Mouse (Mus musculus): ENCODE results near the gene Sesn2.
"Not testable (repeated sequence)": the region's sequence is repeated elsewhere in the genome, so short reads cannot be mapped to it uniquely, and the experiment has no call there.

Gene Sesn2

DNA sequence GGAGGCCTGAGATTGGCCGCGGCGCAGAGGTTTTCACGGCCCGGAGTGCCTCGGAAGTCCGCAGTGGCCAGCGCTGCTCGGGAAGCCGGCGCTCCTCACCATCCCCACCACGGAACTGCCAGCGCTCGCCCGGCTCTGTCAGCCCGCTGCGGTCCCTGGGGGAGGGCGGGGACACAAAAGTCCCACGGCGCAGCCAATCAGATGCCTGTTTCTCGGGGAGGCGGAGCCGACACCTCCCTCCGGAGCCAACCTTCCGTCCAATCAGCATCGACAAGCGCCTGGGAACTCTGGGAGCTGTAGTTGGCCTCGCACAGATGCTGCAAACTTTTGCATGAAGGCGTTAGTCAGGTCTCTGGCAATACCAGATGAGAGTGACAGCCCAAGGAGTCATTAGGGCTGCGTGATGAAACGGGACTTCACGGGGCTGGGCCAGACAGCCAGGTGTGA, at the start of gene Sesn2:
Sesn2 (minus strand) TSS at position 150 of the 447 bp plus-strand sequence.
- DNase-seq, result peak; percentile 97

DNA sequence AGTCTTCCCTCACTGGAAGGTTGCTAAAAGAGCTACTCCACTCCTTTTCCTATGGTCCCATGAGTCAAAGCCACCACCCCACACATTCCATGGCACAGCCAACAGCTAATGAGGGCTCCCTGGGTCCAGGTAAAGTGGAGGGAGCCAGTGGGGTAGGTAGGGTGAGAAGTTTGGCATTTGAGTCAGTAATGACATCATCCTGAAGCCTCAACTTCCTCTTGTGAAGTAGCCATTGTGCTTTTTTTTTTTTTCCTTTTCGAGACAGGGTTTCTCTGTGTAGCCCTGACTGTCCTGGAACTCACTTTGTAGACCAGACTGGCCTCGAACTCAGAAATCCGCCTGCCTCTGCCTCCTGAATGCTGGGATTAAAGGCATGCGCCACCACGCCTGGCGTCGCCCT, 45.2 kb upstream of the Sesn2 start:
- not testable (repeated sequence) for DNase-seq

DNA sequence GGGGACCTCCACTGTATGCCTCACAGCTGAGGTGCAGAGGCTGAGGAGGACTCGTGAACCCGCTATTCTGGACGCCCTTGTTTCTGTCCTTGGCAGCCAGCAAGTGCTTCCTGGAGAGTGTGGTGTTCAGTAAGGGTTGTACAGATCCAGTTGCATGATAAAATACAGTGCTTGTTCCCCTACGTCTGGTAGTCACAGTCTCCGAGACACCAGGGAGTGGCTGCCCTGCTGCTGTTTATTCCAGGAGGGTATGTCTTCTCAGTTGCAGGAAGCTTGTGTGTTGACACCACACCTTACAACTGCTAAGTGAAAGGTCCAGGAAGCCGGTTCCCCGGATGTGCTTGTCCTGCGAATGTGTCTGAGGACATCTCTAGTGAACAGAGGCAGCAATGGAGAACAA, 44.4 kb upstream of the Sesn2 start:
- DNase-seq, result no peak

DNA sequence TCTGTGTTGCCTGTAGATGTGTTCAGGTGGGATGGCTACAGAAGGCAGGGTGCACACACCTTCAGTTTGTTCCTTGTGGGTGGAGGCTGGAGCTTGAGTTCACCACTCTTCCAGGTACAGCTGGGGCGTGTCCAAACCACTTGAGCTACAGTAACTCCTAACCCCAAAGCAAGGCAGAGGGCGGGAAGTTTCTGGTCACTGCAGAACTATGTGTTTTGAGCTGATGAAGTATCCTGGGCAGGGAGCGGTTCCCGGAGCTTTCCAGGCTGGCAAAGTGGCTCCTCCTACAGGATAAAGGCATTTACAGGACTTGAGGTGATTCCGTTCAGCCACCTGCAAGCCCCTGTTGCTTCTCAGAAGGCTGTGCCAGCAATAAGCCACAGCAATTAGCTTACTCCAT, 43.9 kb upstream of the Sesn2 start:
- DNase-seq, result no peak

DNA sequence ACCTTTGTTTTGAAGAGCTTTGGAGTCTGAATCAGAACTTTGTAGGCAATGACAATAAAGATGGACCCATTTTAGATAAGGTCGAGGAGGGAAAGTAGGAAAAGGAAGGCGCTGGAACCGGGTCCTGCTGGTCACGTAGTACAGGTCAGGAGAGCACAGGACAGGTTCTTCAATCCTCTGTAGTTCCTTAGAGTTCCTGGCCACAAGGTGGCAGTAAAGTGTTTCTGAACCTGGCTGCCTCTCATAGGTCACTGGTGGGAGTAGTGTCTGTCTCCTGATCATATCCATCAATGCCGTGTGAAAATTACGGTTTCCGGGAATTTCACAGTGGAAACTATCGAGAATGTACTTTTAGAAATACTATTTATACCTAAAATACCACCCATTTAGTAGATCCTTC, 35.5 kb upstream of the Sesn2 start:
- peak; percentile 62 for DNase-seq

DNA sequence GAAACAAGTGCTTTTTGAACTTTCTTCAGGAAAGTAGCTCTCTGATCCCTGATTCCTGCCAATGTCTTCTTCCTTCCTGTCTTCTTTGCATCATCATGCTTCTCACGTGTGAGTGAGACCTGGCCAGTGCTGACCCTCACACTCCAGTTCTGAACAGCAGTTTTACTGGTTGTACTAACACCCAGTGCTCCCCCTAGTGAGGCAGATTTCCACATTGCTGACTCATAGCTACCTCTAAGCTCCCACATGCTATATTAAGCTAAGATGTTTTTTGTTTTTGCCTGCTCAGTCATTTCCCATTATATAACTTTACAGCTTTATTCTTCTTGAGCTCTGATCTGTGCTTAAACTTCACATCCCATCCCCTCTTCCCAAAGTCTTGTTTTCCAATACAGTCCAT, 32.4 kb upstream of the Sesn2 start:
- DNase-seq, result no peak

DNA sequence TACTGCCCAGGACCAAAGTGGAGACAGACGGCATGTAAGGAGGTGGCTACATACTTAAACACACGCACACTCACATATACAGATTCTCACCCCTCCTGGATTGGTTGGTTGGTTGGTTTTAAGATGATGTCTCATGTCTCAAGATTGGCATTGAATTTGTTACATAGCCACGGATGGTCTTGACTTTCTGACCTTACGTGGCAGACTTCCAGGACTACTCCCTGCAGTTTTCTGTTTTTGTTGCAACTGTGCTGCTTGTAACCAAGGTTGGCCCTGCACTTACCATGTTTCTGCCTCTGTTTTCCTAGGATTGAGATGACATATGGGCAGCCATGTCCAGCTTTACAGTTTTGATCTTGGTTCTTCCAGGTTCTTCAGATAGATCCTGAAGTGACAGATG, 31.1 kb upstream of the Sesn2 start:
- no peak for DNase-seq

DNA sequence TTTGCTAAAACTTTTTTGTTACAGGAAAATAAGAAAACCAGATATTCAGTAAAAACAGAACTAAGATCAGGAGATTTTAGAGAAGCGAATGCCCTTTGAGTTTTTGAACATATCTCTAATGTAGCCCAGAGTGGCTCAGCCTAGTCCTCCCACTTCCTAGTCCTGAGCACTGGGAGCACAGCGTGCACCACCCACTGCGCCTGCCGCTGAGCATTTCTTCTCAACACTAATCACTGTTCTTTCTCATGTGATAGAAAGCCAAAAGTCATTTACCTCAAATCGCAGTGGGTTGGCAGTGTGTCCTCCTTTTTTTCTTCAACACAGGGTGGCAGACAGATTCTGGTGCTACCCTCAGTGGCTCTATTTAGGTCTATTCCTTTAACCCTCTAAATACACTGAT, 29.2 kb upstream of the Sesn2 start:
- DNase-seq, result no peak

DNA sequence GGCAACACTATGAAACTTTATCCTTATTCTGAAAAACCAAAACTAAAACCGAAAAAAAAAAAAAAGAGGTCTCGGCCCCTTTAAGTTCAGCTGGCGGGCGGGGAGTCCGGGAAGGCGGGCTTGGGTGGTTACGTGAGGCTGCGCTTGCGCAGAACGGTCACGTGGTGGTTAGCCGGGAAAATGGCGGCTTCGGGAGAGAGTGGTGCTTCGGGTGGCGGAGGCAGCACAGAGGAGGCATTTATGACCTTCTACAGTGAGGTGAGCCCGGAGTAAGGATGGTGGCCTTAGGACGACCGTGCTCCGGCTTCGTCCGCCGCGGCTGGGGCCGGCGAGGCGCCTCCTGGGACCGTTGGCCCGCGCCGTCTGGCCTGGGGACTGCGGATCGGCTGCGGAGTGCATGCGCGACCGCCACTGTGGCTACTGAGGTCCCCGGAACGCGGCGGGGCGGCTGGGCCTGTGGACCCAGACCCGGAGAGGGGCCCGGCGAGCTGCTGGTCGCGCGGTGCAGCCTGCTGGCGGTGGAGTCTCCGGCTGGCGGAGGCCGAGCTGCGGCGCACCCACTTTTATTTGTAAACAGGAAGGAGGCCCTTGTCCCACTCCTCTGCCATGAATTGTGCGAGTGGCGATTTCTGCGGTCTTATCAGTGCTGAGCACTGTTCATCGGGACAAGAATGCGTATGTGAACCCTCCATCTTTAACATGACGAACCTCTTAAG, 25.3 kb upstream of the Sesn2 start, which contains the start of gene Dnajc8:
Dnajc8 (plus strand) TSS at position 145 of the 716 bp plus-strand sequence.
- peak; percentile 95 for DNase-seq

DNA sequence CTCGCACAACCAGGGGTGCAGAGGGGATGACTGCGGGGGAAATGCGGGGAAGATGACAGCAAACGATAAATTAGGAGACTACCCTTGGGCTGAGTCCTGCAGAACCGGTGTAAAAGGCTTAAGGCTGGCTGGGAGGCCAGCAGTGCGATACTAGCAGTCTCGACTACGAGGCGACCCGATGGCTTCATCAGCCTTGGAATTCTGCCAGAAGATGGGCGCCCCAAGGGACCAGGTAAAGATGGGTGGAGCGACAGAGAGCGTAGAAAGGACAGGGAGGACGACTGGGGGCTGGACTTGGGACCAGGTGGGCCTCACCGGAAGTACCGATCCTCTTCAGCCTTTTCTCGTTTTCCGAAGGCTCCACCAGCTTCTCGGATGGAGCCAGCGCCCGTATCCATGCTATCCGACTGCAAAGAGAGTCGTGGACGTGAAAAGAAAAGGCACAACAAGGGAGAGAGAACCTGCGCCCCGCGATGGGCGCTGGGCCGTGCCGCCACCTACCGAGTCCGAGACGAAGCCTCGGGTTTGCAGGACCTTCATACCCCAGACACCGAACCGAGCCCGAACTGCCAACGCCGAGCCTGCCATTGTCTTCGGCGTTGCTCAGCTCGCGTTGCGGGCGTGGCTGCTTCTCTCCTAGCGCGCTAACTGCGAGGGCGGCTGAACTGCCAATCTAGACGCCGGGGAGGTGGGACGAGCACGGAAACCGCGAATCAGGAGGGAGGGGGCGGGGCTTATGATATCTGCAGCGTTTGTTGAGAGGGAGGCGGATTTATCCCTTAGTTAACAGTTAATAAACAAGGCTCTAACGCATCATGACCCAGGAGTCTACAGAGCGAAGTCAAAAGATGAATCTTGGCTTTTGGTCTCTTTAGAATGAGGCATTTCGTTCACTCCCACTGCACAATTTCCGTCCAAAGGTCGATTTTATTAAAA, 22.9 kb upstream of the Sesn2 start, which contains the start of gene Atpif1:
Atpif1 (minus strand) TSS at position 679 of the 936 bp plus-strand sequence.
- peak; percentile 87 for DNase-seq

DNA sequence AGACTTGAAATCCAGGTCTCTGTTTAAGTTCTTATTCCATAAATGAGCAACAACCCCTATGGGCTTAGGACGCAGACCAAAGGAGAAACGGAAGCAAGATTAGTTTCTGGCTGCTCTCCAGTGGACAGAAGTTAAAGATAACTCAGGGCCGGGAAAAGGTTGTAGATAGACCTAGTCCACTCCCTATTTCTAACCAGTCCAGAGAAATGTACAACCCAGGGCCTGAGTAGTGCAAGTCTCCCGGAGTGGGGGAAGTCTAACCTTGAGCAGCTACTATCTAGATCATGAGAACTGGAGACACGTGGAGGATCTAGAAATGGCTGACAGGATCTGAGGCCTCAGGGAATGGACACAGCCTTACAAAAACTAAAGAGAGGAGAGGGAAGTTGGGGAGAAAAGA, 22.2 kb upstream of the Sesn2 start:
- no peak for DNase-seq

DNA sequence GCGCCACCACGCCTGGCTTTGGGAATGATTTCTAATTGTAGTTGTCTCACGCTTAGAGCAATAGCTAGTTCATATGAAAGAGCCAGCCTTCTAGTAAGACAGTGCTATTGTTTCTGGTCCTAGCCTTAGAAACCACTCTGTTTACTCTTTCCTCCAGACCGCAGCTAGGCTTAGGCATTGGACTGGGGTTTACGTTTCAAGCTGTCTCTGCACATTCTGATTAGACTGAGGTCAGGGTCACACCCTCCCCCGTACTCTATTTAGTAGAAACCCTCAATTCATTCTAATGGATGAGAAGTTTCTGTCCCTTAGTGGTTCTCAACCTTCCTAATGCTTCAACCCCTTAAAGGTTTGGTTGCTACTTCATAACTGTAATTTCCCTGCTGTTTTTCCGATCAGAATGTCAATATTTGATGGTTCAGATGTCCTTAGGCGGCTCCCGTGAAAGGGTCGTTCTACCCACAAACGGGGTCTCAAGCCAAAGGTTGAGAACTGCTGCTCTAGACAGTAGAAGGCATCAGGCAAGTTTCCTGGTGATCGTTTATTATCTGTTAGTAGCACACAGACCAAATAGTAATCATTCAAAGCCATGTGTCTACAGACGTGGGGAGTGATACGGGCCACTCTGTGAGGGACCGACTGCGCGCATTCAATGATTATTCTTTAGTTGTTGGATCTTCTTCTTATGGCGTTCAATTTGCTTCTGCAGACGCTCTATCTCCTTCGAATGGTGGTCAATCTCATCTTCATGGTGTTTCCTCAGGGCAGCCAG, 19.9 kb upstream of the Sesn2 start:
- no peak for DNase-seq

DNA sequence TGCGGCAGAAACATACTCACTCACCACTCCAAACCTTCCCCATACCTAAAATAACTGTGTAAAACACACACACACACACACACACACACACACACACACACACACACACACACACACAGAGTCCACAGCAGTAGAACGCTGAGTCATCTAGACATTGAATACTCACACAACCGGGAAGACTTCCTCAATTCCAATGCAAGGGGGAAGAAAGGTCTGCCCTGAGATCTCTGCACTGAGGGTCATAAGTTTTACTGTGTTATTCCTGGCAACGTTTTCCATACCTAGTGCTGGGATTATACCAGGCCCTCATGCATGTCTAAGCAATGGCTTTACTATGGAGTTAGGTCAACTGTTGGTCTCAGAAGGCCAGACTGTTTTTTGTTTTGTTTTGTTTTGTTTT, 19.0 kb upstream of the Sesn2 start:
- DNase-seq, result no peak

DNA sequence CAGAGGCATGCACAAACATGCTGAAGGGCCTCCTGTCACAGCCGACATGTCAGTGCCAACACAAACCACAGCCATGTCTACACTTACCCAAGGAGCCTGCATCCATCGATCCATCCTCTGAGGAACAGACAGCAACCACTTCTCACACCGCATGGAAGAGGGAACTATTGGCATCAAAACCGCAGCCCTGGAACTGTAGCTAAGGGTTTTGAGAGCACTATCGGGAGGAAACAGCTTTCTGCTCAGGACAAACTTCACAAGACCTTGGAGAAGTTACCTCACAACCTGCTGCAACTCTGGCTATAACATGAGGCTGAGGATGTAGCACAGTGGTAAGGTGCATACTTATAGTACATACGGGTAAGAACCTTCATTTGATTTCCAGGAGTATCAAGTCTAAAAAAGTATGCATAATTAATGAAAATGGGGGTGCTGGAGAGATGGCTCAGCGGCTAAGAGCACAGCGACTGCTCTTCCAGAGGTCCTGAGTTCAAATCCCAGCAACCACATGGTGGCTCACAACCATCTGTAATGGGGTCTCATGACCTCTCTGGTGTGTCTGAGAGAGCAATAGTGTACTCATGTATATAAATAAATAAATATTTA, 17.7 kb upstream of the Sesn2 start:
- DNase-seq, result no peak

DNA sequence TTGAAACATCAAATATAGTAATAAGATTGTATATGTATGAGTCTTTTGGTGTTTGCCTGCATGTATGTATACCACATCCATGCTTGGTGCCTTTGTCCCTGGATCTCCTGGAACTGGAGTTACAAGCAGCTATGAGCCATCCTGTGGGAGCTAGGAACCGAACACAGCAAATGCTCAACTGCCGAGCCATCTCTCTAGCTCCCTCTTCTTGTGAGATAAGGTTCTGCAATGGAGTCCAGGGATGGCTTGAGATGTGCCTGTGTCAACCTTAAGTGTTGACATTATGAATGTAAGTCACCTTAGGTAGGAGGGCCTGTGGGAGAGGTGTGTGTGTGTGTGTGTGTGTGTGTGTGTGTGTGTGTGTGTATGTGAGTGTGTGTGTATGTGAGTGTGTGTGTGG, 16.4 kb upstream of the Sesn2 start:
- DNase-seq, result peak; percentile 16

DNA sequence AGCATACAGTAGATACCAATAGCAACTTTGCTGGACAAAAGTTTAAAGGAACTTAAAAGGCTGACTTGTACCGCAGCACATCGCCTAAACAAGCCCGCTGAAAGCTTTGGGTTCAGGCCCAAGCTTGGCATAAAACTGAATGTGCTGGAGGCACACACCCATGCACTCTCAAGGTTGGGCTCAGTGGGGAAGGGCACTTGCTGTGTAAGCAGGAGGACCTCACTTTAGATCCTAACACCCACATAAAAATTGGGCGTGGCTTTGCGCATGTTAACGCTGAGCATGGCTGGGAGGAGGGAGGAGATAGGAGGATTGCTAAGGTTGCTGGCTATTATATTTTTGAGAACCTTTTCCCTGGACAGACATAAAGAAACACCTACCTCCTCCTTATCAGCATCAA, 14.5 kb upstream of the Sesn2 start:
- DNase-seq, result no peak

DNA sequence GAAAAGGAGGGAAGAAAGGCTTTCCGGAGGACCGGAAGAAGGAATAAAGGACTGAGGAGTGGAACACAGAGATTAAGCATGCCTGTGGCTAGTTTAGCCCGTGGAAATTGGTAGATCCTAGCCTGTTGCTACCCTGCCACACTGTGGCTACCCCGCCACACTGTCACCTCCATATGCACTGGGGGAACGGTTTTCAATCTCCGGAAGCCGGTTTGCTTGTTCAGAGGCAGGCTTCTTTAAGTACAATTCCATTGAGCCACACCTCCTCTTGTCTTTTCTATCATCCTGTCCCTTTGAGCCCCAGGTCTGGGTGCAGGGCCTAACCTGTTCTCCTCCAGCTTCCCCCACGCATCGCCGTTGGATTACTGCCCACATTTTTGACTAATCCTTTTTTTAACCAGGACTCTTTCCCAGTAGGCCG, 14.0 kb upstream of the Sesn2 start:
- DNase-seq, result no peak

DNA sequence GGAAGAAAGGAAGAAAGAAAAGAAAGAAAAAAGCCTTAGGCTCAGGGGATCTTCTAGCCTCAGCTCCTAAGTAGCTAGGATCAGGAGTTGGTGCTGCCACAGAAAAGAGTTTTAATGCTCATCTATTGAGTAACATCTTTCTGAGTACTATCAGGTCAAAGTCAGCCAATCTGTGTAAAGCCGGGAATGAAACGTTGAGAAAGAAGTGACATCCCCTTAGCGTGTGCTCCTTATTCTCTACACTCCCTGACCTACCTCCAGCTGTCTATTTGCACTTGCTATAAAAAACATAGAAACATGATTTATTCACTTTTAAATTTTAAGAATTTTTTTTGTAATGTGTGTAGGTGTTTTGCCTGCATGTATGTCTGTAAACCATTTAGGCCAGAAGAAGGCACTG, 8.9 kb upstream of the Sesn2 start:
- DNase-seq, result no peak

DNA sequence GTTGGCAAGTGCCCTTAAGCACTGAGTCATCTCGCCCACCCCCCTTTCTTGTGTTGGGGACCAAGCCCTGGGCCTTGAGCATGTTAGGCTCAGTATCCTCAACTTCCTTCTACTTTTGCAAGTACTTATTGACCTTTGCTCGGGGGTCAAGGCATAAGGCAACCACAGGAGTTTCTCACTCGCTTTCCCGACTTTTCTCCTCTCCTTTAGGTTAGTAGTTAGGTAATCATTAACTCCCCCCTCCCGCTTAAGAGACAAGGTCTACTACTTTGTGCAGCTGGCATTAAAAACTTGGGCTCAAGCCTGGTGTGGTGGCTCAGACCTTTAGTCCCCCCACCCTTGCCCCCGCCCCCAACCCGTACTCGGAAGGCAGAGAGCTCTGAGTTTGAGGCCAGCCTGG, 7.8 kb upstream of the Sesn2 start:
- no peak for DNase-seq

DNA sequence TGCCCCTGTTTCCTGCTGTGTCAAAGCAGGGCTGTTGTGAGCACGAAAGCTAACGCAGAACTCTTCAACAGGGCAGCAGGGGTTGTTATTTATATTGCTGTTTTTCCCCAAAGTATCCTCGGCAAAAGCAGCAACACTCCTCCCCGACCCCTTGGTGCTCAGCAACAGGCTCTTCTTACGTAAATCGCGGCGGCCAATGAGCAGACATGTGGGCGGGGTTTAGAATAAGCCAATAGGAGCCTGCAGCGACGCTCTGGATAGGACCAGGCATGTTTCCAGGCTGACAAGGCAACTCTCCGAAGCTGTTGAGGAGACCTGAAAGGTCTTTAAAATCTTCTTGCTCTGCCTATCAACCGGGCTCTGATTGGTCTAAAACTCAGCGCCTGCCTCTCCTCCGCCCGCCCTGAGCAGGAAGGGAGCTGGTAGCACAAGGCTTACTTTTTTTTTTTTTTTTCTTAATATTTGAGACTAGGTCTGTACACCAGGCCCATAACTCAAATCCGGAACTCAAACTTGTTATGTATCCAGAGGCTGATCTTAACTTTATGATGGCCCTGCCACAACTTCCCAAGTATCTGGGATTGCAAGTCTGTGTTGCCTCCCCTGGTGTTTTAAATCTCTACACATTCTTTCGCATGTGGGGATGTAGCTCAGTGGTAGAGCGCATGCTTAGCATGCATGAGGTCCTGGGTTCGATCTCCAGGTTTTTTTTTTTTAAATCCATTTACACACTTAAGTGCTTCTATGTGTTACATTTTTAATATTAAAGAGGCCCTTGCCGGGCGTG, 5.3 kb upstream of the Sesn2 start:
- peak; percentile 88 for DNase-seq

DNA sequence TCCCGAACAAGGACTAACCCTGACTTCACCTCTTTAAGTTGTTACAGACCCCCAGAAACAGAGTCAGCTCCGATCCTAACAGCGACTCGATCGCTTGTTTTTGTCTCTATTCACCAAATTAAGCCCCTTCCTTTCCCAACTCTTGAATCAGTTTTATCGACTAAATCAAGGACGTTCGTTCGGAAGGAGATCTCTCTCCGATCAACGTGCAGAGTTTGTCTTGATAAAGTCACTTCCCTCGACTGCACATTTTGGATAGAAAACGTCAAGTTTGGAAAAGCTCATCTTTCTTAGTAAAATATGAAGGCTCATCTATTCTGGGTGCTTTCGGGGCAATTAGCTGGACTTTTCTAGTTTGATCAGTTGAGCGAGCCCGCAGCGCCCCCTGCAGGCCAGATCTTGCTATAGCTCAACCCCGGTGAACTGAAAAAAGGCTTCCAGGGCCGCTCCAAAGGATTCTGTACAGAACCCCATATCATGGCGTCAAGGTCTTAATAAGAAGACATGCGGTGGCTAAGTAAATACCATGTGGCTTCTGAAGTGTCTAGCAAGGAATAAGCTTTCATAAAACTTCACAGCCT, 4.3 kb upstream of the Sesn2 start:
- peak; percentile 84 for DNase-seq

All from thymus, postnatal 25 days (tissue).